Mouse (Mus musculus) brain, adult 10 weeks (tissue): ENCODE results near the gene Ankrd66. TPM values are rescaled to one million over a fixed set of nuclear protein-coding genes. Genes with fewer than 3 reads are reported as not detected.

Experiments
- polyA plus RNA-seq: library from polyadenylated mRNA; stranded (reverse); fragments of 350-450 nt; fragmentation: Illumina TruSeq; extraction: RNeasy Lipid Tissue Mini Kit (QIAGEN cat#74804); gene quantifications from one replicate; pipeline ENCODE4 v1.2.3, GENCODE M21; 2015; ENCODE audit warnings: low read depth, low replicate concordance

Ankrd66 gene
- 1.4 TPM for polyA plus RNA-seq

GRCm38 (mm10) chr17:43543539-43543938 lies at the start of gene Ankrd66:
Gene Ankrd66 (minus strand): TSS chr17:43543639.

GRCm38 (mm10) chr17:43567992-43568888 lies 24.8 kb upstream of the Ankrd66 start, which contains the start of gene Pla2g7:
Gene Pla2g7 (plus strand): TSS chr17:43568098.

DNA sequence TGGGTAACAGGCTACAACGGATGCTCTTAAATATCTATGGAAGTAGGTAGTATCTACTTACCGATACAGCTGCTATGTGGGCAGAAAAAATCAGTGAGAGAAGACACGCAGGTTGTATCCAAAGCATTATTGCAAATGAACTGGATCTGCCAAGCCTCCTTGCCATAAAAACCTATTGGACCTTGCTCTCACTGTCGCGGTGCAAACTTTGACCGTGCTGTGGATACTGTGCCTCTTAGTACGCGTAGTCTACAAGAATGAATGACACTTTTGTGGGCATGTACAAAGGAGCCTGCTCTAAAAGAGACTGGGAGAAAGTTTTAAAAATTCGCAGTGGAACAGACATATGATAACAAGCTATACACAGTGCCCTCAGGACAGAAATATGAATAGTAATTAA lies 40.8 kb downstream of the Ankrd66 start, which contains the start of gene Mep1a:
Gene Mep1a, minus strand, starts transcription at position 221 of the 400 bp plus-strand sequence.

Other genes starting within 250 kb of the Ankrd66 start
- 24.6 TPM for gene Adgrf5, start 183.2 kb downstream of the Ankrd66 start, polyA plus RNA-seq
- not detected for gene Mep1a, start 40.8 kb downstream of the Ankrd66 start, polyA plus RNA-seq
- 193 TPM for gene Pla2g7, start 24.5 kb upstream of the Ankrd66 start, polyA plus RNA-seq
- gene Tdrd6, start 86.7 kb upstream of the Ankrd66 start, polyA plus RNA-seq, result 0.71 TPM
- 43.4 TPM for gene Slc25a27, start 123.6 kb upstream of the Ankrd66 start, polyA plus RNA-seq
- gene Cyp39a1, start 123.8 kb upstream of the Ankrd66 start, polyA plus RNA-seq, result 4.0 TPM